Mouse (Mus musculus) urinary bladder, postnatal 0 days (tissue): ENCODE measurements around the gene Tdpoz4. TPM values are rescaled to one million over a fixed set of nuclear protein-coding genes. Genes with fewer than 3 reads are reported as not detected.

ENCODE experiments used
- polyA plus RNA-seq: library from polyadenylated mRNA; unstranded; fragments of >200 nt; fragmentation: Nextera tagmentation; extraction: Ambion mirVana; gene quantifications from 2 replicates; pipeline ENCODE4 v1.2.1, GENCODE M21; 2015

The Tdpoz4 gene
- polyA plus RNA-seq: not detected in 2 replicates

DNA sequence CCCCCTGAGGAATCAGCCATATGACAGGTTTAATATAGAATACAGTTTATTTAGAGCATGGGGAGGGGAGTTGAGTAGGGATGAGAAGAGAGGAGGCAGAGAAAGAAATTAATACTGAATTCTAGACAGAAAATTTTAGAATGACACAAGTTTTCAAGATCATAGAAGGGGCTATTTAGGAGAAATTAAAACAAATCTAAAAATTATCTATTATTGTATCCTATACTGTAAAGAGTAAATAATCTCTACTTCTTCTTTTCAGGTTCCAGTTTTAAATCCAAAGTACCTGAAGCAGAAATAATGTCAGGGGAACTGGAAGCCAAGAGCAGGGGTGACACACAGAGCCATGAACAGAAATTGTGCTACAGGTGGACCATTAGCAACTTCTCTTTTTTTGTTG is at the start of gene Tdpoz4:
Gene Tdpoz4 (plus strand): TSS at position 301 of the 400 bp plus-strand sequence.

GRCm38 (mm10) chr3:93772700-93773099 is 23.5 kb upstream of the Tdpoz4 start, which contains the start of gene Gm5773:
Gene Gm5773, plus strand, starts transcription at chr3:93773000.

GRCm38 (mm10) chr3:93825720-93826119 is 29.5 kb downstream of the Tdpoz4 start, which contains the start of gene Tdpoz3:
Gene Tdpoz3, plus strand, starts transcription at chr3:93826020.

Other genes with a start within 250 kb of the Tdpoz4 start
- 701 and 766 TPM in 2 replicates for gene S100a10, start 241.3 kb upstream of the Tdpoz4 start, polyA plus RNA-seq
- not detected in 2 replicates for gene Tdpoz2, start 143.7 kb upstream of the Tdpoz4 start, polyA plus RNA-seq
- not detected in 2 replicates for gene Tdpoz1, start 120.1 kb upstream of the Tdpoz4 start, polyA plus RNA-seq
- not detected in 2 replicates for gene Gm37596, start 103.3 kb upstream of the Tdpoz4 start, polyA plus RNA-seq
- not detected in 2 replicates for gene Gm5773, start 23.4 kb upstream of the Tdpoz4 start, polyA plus RNA-seq
- not detected in 2 replicates for gene Tdpoz3, start 29.6 kb downstream of the Tdpoz4 start, polyA plus RNA-seq
- not detected in 2 replicates for gene Gm9117, start 147.1 kb downstream of the Tdpoz4 start, polyA plus RNA-seq
- gene Tdpoz5, start 164.9 kb downstream of the Tdpoz4 start, polyA plus RNA-seq: not detected in 2 replicates